Mouse (Mus musculus): ENCODE measurements around the gene Pfdn5. TPM values are rescaled to one million over a fixed set of nuclear protein-coding genes. Genes with fewer than 3 reads are reported as not detected.
"Not testable (repeated sequence)": the region's sequence is repeated elsewhere in the genome, so short reads cannot be mapped to it uniquely, and the experiment has no call there.

The Pfdn5 gene
- polyA plus RNA-seq, 1 experiment from 2014 or later, result 254 TPM

DNA sequence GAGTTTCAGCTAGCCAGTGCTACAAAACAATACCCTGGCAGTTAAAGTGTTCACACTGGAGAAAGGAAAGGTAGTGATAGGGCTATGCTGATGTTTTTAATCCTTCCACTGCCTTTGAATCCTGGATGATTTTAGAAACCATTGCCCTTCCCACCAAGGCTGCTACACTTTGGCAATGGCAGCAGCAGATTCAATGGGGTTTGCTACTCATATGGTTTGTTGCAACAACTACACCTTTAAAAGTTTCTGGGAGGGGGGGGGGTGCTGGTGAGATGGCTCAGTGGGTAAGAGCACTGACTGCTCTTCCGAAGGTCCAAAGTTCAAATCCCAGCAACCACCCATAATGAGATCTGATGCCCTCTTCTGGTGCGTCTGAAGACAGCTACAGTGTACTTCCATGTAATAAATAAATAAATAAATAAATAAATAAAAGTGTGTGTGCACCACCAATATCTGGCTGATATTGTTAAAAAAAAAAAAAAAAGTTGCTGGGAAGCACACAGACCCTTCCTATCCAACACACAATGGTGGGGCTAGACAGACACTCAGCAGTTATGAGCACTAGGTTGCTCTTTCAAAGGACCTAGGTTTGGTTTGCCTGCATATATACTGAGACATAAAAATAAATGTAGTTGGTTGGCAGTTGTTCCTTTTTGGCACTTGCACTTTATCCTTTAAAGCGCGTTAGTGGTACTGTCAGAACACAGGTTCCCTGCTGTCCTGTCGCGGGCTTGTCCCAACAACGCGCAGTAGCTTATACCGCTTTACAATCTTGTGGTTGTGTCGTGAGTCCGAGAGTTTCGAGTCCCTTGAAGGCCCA is 1.1 kb upstream of the Pfdn5 start:
- H3K4me1 ChIP-seq (replicated peaks; ENCODE audit: control insufficient read depth, insufficient read depth, low read length), result peaks cover 5% of the 10 kb centered on the region; the same call in 1 of the 2 replicates
- 0 out of 2 replicates have a peak overlapping the region, but pooled peaks have one; percentile 37 for H3K9ac ChIP-seq (ENCODE audit: low read depth, low read length)
- H3K9me3 ChIP-seq (ENCODE audit: control insufficient read depth, low read length), result no peaks in the 10 kb centered on the region
- peak overlapping the region; percentile 90 for H3K4me3 ChIP-seq (ENCODE audit: low read depth, low read length)
- peaks cover 26% of the 10 kb centered on the region for H3K36me3 ChIP-seq (ENCODE audit: control insufficient read depth, insufficient read depth, low read length)
- H3K27me3 ChIP-seq (replicated peaks; ENCODE audit: control insufficient read depth, insufficient read depth, low read length), result no peaks in the 10 kb centered on the region
- 75% methylated on average over 12 of the region's 12 CpGs for WGBS
- peak overlapping the region; percentile 76 for H3K4me2 ChIP-seq
- no peak overlapping the region for H3K27ac ChIP-seq (ENCODE audit: low read depth, low read length)
- no peak for ATAC-seq (replicated peaks; ENCODE audit: low FRiP score)
- no peak for DNase-seq (ENCODE audit: low spot score)

DNA sequence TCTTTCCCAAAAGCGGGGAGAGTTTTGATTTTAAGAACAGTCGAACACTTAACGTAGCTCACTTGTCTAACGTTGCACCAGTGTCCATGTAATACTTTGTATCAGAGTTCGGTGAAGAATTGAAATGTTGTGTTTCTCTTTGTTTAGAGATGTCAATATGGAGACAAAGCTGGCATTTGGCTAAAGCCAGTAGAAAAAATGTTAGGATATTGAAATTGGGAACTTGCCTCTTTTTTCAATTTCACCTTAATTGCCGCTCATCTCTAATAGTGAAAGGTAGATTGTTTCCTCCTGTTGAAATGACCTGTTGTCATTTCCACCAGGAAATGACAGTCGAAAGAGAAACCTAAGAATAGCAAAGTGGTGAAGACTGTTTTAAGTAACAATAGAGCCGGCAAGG is 976 bp downstream of the Pfdn5 start:
- Histone ChIP-seq H3K36me3 (ENCODE audit: control insufficient read depth, insufficient read depth, low read length) (peaks cover 28% of the 10 kb centered on the region), H3K4me2 (peak overlapping the region; percentile 76), H3K9me3 (ENCODE audit: control insufficient read depth, low read length) (no peaks in the 10 kb centered on the region), H3K27ac (ENCODE audit: low read depth, low read length) (0 out of 2 replicates have a peak overlapping the region, but pooled peaks have one; percentile 64), H3K27me3 (replicated peaks; ENCODE audit: control insufficient read depth, insufficient read depth, low read length) (no peaks in the 10 kb centered on the region), H3K4me3 (ENCODE audit: low read depth, low read length) (peak overlapping the region; percentile 90), H3K4me1 (replicated peaks; ENCODE audit: control insufficient read depth, insufficient read depth, low read length) (peaks cover 8% of the 10 kb centered on the region), H3K9ac (ENCODE audit: low read depth, low read length) (peak overlapping the region; percentile 86)
- ATAC-seq (replicated peaks; ENCODE audit: low FRiP score), result no peak
- DNase-seq (ENCODE audit: low spot score), result no peak
- 56% methylated on average over 8 of the region's 8 CpGs for WGBS

DNA sequence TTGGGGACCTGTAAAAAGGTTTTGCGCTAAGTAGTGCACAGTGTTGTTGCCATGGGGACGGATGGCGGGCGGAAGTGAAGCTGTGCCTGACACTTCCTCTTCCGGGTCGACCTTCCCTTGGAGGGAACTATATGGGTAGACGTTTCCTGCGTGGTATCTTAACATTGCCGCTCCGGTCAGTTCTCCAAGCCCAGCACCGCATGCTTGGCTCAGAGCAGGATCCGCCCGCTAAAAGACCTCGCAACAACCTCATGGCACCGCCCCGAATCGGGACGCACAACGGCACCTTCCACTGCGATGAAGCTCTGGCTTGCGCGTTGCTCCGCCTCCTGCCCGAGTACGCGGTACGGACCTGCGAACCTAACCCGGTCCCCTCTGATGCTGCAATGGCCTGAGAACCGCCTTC is 5.7 kb downstream of the Pfdn5 start, which contains the start of gene Myg1:
Gene Myg1 (plus strand): TSS at position 100 of the 406 bp plus-strand sequence.
- ATAC-seq (replicated peaks; ENCODE audit: low FRiP score), result peak; percentile 90
- peak within 1 kb of the TSS; percentile 73 for H3K9ac ChIP-seq (ENCODE audit: low read depth, low read length)
- H3K36me3 ChIP-seq (ENCODE audit: control insufficient read depth, insufficient read depth, low read length), result peaks cover 40% of the 10 kb centered on the region

DNA sequence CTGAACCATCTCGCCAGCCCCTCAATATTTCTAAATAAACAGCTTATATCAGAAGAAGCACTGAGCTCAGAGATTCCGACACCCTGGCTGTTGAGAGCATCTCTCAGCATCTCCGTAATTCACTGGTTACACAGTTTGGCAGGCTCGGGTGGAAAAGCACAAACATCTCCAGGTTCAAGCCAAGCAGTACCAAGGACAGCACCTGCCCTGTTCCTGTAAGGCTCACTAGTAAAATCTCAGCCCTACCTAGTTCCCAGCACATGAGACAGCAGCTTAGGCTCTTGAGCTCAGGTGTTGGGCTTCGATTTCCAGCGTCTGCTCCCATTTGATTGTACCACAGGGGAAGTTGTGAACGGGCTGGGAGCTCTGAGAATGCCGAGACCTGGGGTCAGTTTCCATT is 9.3 kb downstream of the Pfdn5 start:
- WGBS, result 86% methylated on average over 8 of the region's 8 CpGs
- Histone ChIP-seq H3K4me1 (replicated peaks; ENCODE audit: control insufficient read depth, insufficient read depth, low read length) (peaks cover 15% of the 10 kb centered on the region), H3K9me3 (ENCODE audit: control insufficient read depth, low read length) (no peaks in the 10 kb centered on the region), H3K36me3 (ENCODE audit: control insufficient read depth, insufficient read depth, low read length) (peaks cover 52% of the 10 kb centered on the region), H3K27me3 (replicated peaks; ENCODE audit: control insufficient read depth, insufficient read depth, low read length) (no peaks in the 10 kb centered on the region), H3K9ac (ENCODE audit: low read depth, low read length) (no peak overlapping the region), H3K4me2 (no peak overlapping the region), H3K27ac (ENCODE audit: low read depth, low read length) (no peak overlapping the region), H3K4me3 (ENCODE audit: low read depth, low read length) (no peak overlapping the region)
- no peak for ATAC-seq (replicated peaks; ENCODE audit: low FRiP score)
- DNase-seq (ENCODE audit: low spot score), result no peak

More for the DNA sequence above, 5.7 kb downstream of the Pfdn5 start, which contains the start of gene Myg1:
- WGBS, result 1% methylated on average over 30 of the region's 30 CpGs
- Histone ChIP-seq H3K9me3 (ENCODE audit: control insufficient read depth, low read length) (no peaks in the 10 kb centered on the region), H3K27ac (ENCODE audit: low read depth, low read length) (peak within 1 kb of the TSS; percentile 75), H3K4me1 (replicated peaks; ENCODE audit: control insufficient read depth, insufficient read depth, low read length) (peaks cover 20% of the 10 kb centered on the region), H3K4me2 (peak within 1 kb of the TSS; percentile 97), H3K27me3 (replicated peaks; ENCODE audit: control insufficient read depth, insufficient read depth, low read length) (no peaks in the 10 kb centered on the region), H3K4me3 (ENCODE audit: low read depth, low read length) (peak within 1 kb of the TSS; percentile 80)
- DNase-seq (ENCODE audit: low spot score), result peak; percentile 84

DNA sequence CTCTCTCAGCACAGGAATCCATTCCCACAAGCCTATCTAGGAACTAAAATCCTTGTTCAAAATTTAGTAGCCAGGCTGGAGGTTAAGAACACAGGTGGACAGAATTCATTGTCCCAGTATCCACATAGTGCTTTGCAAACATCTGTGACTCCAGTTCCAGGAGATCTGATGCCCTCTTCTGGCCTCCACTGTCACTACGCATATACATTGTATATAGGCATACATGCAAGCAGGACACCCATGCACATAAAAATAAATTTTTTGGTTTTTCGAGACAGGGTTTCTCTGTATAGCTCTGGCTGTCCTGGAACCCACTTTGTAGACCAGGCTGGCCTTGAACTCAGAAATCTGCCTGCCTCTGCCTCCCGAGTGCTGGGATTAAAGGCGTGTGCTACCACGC is 10.0 kb downstream of the Pfdn5 start:
- H3K4me3 ChIP-seq (ENCODE audit: low read depth, low read length); ATAC-seq (replicated peaks; ENCODE audit: low FRiP score); DNase-seq (ENCODE audit: low spot score); H3K9me3 ChIP-seq (ENCODE audit: control insufficient read depth, low read length); H3K9ac ChIP-seq (ENCODE audit: low read depth, low read length); H3K27me3 ChIP-seq (replicated peaks; ENCODE audit: control insufficient read depth, insufficient read depth, low read length); H3K27ac ChIP-seq (ENCODE audit: low read depth, low read length); H3K4me2 ChIP-seq: not testable (repeated sequence)
- WGBS, result 90% methylated on average over 5 of the region's 5 CpGs
- peaks cover 15% of the 10 kb centered on the region for H3K4me1 ChIP-seq (replicated peaks; ENCODE audit: control insufficient read depth, insufficient read depth, low read length)
- peaks cover 47% of the 10 kb centered on the region for H3K36me3 ChIP-seq (ENCODE audit: control insufficient read depth, insufficient read depth, low read length)

DNA sequence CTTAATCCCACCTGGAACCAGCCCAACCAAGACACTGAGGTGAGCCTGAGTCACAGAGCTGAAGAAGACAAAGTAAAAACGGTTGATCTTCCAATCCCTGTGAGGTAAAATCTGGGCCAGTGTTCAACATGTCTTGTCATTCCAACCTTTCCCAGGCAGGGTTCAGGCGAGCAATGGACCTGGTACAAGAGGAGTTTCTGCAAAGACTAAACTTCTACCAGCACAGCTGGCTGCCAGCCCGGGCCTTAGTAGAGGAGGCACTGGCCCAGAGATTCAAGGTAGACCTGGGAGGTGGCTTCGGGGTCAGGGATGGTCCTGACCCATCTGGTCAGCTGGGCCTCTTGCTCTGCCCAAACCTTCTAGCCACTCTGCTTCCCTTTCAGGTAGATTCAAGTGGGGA is 11.0 kb downstream of the Pfdn5 start:
- H3K27ac ChIP-seq (ENCODE audit: low read depth, low read length), result no peak overlapping the region

DNA sequence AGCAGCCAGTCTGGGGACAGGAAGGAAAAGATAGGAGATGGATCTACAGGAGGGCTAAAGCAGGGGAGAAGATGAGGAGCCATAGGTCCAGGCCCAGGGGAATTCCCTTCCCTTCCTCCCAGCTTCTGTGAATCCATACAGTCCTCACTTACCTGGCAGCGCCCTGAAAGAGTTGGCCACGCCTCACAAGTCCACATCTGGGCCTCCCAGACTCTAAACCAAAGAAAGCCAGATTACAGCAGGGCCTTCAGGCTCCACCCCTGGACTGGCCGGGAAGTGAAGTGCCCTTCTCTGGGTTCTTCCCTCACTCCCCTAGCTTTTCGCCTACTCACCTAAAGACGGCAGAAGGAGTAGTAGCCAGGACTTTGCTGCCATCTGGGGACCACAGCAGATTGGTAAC is 13.7 kb downstream of the Pfdn5 start:
- no peaks in the 10 kb centered on the region for H3K9me3 ChIP-seq (ENCODE audit: control insufficient read depth, low read length)
- no peak overlapping the region for H3K9ac ChIP-seq (ENCODE audit: low read depth, low read length)
- no peak overlapping the region for H3K4me3 ChIP-seq (ENCODE audit: low read depth, low read length)
- ATAC-seq (replicated peaks; ENCODE audit: low FRiP score) (no peak), DNase-seq (ENCODE audit: low spot score) (no peak)
- H3K27ac ChIP-seq (ENCODE audit: low read depth, low read length), result no peak overlapping the region
- WGBS, result 73% methylated on average over 5 of the region's 5 CpGs
- H3K4me2 ChIP-seq, result no peak overlapping the region
- no peaks in the 10 kb centered on the region for H3K27me3 ChIP-seq (replicated peaks; ENCODE audit: control insufficient read depth, insufficient read depth, low read length)
- peaks cover 35% of the 10 kb centered on the region for H3K36me3 ChIP-seq (ENCODE audit: control insufficient read depth, insufficient read depth, low read length)
- no peaks in the 10 kb centered on the region for H3K4me1 ChIP-seq (replicated peaks; ENCODE audit: control insufficient read depth, insufficient read depth, low read length)

More for the DNA sequence above, 11.0 kb downstream of the Pfdn5 start:
- Histone ChIP-seq H3K9me3 (ENCODE audit: control insufficient read depth, low read length) (no peaks in the 10 kb centered on the region), H3K4me3 (ENCODE audit: low read depth, low read length) (no peak overlapping the region), H3K4me2 (no peak overlapping the region), H3K9ac (ENCODE audit: low read depth, low read length) (no peak overlapping the region), H3K36me3 (ENCODE audit: control insufficient read depth, insufficient read depth, low read length) (peaks cover 47% of the 10 kb centered on the region), H3K4me1 (replicated peaks; ENCODE audit: control insufficient read depth, insufficient read depth, low read length) (peaks cover 12% of the 10 kb centered on the region), H3K27me3 (replicated peaks; ENCODE audit: control insufficient read depth, insufficient read depth, low read length) (no peaks in the 10 kb centered on the region)
- DNase-seq (ENCODE audit: low spot score) (no peak), ATAC-seq (replicated peaks; ENCODE audit: low FRiP score) (no peak)
- WGBS, result 79% methylated on average over 4 of the region's 4 CpGs

DNA sequence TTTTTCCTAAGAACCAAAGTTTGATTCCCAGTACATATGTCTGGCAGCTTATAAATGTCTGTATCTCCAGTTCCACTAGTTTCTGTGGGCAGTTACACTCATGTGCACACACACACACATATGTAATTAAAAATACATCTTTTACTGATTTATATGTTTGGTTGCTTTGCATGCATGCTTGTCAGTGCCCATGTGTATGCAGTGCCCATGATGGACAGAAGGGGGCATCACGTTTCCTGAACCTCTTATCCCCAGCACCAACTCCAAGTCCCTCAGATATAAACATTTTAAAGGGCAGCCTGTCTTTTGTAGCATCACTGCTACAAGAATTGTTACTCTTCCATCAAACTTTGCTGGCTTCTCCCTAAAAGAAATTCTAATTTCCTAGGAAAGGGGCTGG is 15.7 kb downstream of the Pfdn5 start:
- Histone ChIP-seq H3K9ac (ENCODE audit: low read depth, low read length) (no peak overlapping the region), H3K36me3 (ENCODE audit: control insufficient read depth, insufficient read depth, low read length) (peaks cover 40% of the 10 kb centered on the region), H3K27ac (ENCODE audit: low read depth, low read length) (no peak overlapping the region), H3K4me2 (no peak overlapping the region), H3K4me1 (replicated peaks; ENCODE audit: control insufficient read depth, insufficient read depth, low read length) (no peaks in the 10 kb centered on the region), H3K4me3 (ENCODE audit: low read depth, low read length) (no peak overlapping the region), H3K27me3 (replicated peaks; ENCODE audit: control insufficient read depth, insufficient read depth, low read length) (no peaks in the 10 kb centered on the region), H3K9me3 (ENCODE audit: control insufficient read depth, low read length) (no peaks in the 10 kb centered on the region)
- DNase-seq (ENCODE audit: low spot score) (no peak), ATAC-seq (replicated peaks; ENCODE audit: low FRiP score) (0 out of 2 replicates have a peak, but pooled peaks have one; percentile 44)
- 16% methylated on average over 1 of the region's 1 CpGs for WGBS

DNA sequence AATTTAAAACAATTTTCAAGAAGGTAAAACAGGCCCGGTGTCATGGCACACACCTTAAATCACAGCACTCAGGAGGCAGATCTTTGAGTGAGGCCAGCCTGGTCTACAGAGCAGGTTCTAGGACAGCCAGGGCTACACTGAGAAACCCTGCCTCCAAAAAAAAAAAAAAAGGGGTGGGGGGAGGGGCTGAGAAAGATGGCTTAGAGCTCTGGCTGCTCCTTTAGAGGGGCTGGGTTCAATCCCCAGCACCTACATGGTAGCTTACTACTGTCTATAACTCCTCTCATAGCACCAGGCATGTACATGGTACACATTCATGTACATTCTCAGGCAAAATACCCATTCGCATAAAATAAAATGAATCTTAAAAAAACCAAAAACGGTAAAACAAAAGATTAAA is 18.6 kb downstream of the Pfdn5 start:
- no peak for DNase-seq (ENCODE audit: low spot score)
- ATAC-seq (replicated peaks; ENCODE audit: low FRiP score), result no peak
- WGBS, result 97% methylated on average over 3 of the region's 3 CpGs
- H3K27ac ChIP-seq (ENCODE audit: low read depth, low read length), result no peak overlapping the region
- peaks cover 1% of the 10 kb centered on the region; the same call in 1 of the 2 replicates for H3K4me1 ChIP-seq (replicated peaks; ENCODE audit: control insufficient read depth, insufficient read depth, low read length)
- no peaks in the 10 kb centered on the region for H3K9me3 ChIP-seq (ENCODE audit: control insufficient read depth, low read length)
- no peak overlapping the region for H3K9ac ChIP-seq (ENCODE audit: low read depth, low read length)
- no peak overlapping the region for H3K4me2 ChIP-seq
- no peaks in the 10 kb centered on the region for H3K27me3 ChIP-seq (replicated peaks; ENCODE audit: control insufficient read depth, insufficient read depth, low read length)
- H3K36me3 ChIP-seq (ENCODE audit: control insufficient read depth, insufficient read depth, low read length), result peaks cover 29% of the 10 kb centered on the region
- H3K4me3 ChIP-seq (ENCODE audit: low read depth, low read length), result no peak overlapping the region
